Mouse (Mus musculus): Measurements from ENCODE around the gene Adh7.

- TF ChIP-seq CTCF (IDR thresholded peaks at IDR 0.05; ENCODE audit: extremely low read depth, insufficient read length, insufficient replicate concordance, low read depth, low read length) (no peak; the same call in 1 of the 2 replicates), POLR2A (IDR thresholded peaks at IDR 0.05; ENCODE audit: low read depth, low read length) (no peak)
Observed at GRCm38 (mm10) chr3:138222952-138223351, 5.4 kb downstream of the Adh7 start.

Measured in small intestine, adult 2 months (tissue).